Mouse (Mus musculus): ENCODE measurements around the gene Iqub.

The Iqub gene

DNA sequence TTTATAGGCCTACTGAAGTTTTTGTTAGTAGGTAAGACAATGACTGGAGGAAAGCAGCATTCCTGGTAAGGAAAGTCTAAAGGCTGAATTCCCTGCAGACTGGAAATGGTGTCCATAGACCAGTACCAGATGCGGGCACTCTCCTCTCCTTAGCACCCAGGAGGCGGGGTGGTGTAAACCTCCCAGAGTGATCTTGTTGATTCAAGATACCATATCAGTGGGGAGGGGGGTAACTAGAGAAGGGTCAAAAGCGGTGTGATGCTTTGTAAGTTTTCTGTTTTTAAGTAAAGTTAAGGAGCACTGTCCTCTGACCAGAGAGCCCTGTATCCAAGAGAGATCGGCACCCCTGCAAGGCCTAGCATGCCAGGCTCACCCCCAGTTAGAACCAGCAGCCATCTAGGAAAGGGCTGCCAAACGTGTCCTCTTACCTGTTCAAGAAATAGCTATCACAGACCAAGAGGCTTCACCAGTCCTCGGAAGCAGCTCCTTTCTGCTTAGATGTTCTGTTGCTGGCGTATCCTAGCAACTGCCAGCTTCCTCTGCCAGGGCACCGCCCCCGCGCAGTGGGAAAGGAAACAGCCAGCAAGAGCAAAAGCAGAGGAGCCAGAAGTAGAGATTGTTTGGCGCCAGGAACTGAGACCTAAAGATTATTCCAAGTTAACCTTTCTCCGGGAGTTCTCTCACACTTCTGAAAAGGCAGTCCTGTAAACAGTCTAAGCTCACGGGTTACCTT, at the start of gene Iqub:
TSS of gene Iqub (minus strand) at position 516 of the 733 bp plus-strand sequence.
- peak; percentile 58 for DNase-seq (ENCODE audit: low spot score)

GRCm38 (mm10) chr6:24564081-24564480, 49.2 kb upstream of the Iqub start:
- no peak for DNase-seq (ENCODE audit: low spot score)

GRCm38 (mm10) chr6:24555488-24555887, 40.6 kb upstream of the Iqub start:
- DNase-seq (ENCODE audit: low spot score): no peak

- no peak for DNase-seq (ENCODE audit: low spot score)
These were observed 39.7 kb upstream of the Iqub start for GRCm38 (mm10) chr6:24554427-24555086.

GRCm38 (mm10) chr6:24552046-24552445, 37.2 kb upstream of the Iqub start:
- DNase-seq (ENCODE audit: low spot score): no peak

- no peak for DNase-seq (ENCODE audit: low spot score)
These were observed 34.9 kb upstream of the Iqub start for GRCm38 (mm10) chr6:24549801-24550200.

- DNase-seq (ENCODE audit: low spot score): no peak
These were observed 32.0 kb upstream of the Iqub start for GRCm38 (mm10) chr6:24546716-24547420.

- no peak for DNase-seq (ENCODE audit: low spot score)
These were observed 28.3 kb upstream of the Iqub start for GRCm38 (mm10) chr6:24543119-24543591.

GRCm38 (mm10) chr6:24542393-24542792, 27.5 kb upstream of the Iqub start:
- no peak for DNase-seq (ENCODE audit: low spot score)

DNA sequence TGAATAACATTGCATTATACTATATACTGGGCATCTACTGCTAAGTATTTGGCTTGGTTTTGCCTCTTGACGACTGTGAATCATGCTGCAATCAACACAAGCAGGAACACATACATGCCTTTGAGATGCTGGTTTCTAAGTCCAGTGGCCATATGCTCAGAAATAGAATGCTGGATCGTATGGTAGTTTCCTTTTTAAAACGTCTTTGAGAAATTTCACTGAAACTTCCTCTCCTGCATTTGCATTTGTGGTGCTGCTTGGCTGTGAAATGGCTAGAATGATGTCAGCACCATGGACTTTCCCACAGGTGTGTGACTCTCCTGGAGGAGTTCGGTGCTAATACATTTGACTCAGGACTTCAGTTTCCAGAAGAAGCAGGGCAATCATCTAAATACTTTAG, 25.2 kb upstream of the Iqub start:
- no peak for DNase-seq (ENCODE audit: low spot score)

- no peak for DNase-seq (ENCODE audit: low spot score)
These were observed 23.6 kb upstream of the Iqub start for GRCm38 (mm10) chr6:24538435-24538834.

GRCm38 (mm10) chr6:24532804-24533203, 17.9 kb upstream of the Iqub start:
- no peak for DNase-seq (ENCODE audit: low spot score)

DNA sequence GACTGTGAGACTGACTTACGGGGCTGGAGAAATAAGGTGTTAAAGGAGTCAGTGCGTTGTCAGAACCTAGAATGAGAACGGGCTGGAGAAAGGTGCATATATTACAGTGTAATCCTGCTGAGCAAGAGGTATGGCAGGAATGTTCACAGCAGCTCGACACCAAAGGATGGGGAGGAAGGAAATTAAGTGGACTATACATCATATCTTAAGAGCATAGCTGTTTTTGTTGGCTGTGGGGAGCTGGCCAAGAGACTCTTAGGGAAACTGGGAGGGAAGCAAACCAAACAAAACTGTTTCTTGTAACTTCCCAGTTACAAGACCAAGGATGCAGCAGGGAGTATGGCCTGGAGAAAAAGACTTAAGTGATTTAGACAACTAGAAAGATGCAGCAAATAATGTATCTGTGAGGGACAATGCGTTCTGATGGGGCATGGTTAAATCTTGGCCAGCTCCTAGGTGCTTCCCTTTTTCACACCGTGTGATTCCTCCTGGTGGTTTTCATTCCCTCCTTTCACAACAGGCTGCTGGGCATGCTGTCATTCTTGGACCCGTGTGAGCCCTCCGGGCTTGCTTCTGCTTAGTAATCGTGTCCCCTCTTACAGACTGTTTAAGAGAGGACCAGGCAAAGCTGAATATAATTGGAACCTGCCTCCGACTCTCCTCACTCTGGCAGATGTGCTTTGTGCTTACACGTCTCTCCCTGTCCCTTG, 16.0 kb upstream of the Iqub start:
- no peak for DNase-seq (ENCODE audit: low spot score)

DNA sequence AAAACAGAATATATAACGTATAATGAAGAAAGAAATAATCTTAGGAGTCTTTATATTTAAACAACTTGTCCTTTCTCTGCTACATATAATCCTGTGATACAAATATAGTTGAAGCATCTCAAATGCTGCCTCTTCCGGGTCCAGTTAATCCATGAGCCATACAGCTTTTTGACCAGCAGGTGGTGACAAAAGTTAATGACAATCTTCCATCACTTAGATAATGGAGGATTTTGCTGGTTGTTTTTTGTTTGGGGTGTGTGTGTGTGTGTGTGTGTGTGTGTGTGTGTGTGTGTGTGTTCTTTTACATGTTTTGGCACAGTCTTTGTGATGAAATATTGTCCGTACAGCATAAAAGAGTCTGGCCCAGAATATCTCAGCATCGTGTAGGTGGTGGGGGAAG, 15.3 kb upstream of the Iqub start:
- peak; percentile 36 for DNase-seq (ENCODE audit: low spot score)

GRCm38 (mm10) chr6:24528064-24528243, 13.1 kb upstream of the Iqub start, which contains the start of gene Asb15:
TSS of gene Asb15 (plus strand) at chr6:24528144.
- DNase-seq (ENCODE audit: low spot score): no peak

DNA sequence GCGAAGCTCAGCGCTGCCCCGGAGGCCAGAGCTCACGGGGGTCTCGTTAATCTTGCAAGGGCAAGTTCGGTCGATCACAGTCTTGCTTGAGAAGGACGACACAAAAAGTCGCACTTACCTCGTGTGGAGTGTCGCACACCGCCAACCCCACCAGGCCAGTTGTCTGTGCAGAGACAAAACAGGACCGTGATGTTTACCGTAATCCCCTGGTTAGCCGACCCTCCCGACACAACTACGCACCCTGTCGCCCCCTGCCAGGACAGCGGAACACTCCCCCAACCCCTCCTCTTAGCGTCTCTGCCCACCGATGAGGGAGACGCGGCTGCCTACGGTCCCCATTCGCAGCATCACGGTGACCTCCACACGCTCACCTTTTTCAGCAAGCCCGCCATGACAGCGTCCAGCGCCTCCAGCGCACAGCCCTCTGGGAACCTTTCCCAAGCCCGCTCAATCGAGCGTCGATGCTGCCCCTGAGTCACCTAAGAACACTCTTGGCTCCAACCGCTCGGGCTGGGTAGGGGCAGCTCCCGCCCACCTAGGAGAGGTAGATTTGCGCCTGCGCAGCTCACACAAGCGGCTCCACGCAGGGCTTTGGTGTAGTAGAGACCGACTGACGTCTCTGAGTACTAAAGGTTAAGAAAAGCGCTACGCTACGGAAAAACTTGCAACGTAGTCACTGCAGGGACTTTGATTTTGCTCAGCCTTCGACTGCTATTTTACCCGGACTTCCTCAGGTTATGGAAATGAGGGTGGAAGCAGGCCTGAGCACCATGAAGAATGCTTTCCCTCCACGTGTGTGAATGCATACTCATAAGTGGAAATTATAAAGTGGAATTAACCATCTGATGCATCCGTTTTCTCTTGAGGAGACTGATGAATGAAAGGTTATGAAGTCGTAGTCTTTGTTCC, 12.5 kb upstream of the Iqub start, which contains the start of gene Ndufa5:
TSS of gene Ndufa5 (minus strand) at position 859 of the 909 bp plus-strand sequence.
- DNase-seq (ENCODE audit: low spot score): peak; percentile 81

DNA sequence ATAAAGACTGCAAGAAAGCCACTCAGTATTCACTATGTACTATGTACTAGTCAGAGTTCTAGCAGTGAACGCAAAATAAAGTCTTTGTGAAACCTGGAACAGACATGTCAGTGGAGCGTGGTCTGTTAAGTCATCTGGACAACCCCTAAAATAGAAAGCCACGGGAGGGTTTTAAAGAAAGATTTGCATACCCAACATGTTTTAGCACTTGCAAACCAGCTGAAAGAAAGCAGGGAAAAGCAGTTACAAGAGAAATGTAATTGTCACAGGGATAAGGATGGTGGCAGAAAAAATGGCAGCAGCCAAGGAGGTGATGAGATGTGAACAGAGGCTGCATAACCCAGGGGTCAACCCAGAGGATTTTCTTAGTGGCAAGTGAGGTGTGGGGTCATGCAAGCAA, 10.8 kb upstream of the Iqub start:
- no peak for DNase-seq (ENCODE audit: low spot score)

DNA sequence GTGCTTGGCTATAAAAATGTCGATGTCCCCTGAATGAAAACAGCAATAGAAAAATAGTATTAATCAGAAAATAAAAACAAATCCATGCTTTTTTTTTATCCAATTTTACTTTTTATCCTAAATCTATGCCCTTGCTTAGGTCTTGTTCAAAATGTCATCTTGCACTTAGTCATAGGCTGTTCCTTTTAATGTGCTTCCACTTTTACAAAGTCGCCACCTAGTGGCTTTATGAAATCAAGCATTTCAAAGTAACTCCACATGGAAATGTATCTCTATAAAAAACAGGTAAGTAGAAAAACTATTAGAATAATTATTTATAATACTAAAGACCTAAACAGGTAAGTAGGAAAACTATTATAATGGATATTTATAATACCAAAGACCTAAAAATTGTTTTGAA, 1.3 kb upstream of the Iqub start:
- DNase-seq (ENCODE audit: low spot score): no peak

GRCm38 (mm10) chr6:24504141-24504540, 10.7 kb downstream of the Iqub start:
- DNase-seq (ENCODE audit: low spot score): no peak

GRCm38 (mm10) chr6:24490341-24490740, 24.5 kb downstream of the Iqub start:
- no peak for DNase-seq (ENCODE audit: low spot score)

- DNase-seq (ENCODE audit: low spot score): no peak
These were observed 28.3 kb downstream of the Iqub start for GRCm38 (mm10) chr6:24486530-24486929.
